Mouse (Mus musculus) midbrain, embryonic 16.5 days (tissue): Measurements from ENCODE around the gene Trip12. TPM values are rescaled to one million over a fixed set of nuclear protein-coding genes. Genes with fewer than 3 reads are reported as not detected.

ENCODE experiments used
- microRNA-seq: library from miRNA; unstranded; fragments of <30 nt; microRNA quantifications from one replicate; pipeline ENCODE4, GENCODE M21; 2017
- polyA plus RNA-seq: library from polyadenylated mRNA; unstranded; fragments of >200 nt; fragmentation: Nextera tagmentation; extraction: Ambion mirVana; gene quantifications from 2 replicates; pipeline ENCODE4 v1.2.1, GENCODE M21; 2015

The Trip12 gene
- polyA plus RNA-seq, 1 experiment from 2014 or later = 44.4 TPM

Small RNAs within 50 kb of the gene (microRNA-seq; reads per million reads assigned to microRNA genes)
- gene Mir5126 = 3.8 reads per million, percentile 19 among the genes with 10 or more reads in this experiment

Other genes with a start within 250 kb of the Trip12 start
- gene Dner, start 144.3 kb downstream of the Trip12 start, polyA plus RNA-seq = 294 and 301 TPM in 2 replicates
- gene Fbxo36, start 675 bp downstream of the Trip12 start, polyA plus RNA-seq = 6.0 and 6.6 TPM in 2 replicates
- 17.2 and 17.7 TPM in 2 replicates for gene Slc16a14, start 94.6 kb upstream of the Trip12 start, polyA plus RNA-seq